Mouse (Mus musculus) neural tube, embryonic 11.5 days (tissue): ENCODE measurements around the gene Fez1. TPM values are rescaled to one million over a fixed set of nuclear protein-coding genes. Genes with fewer than 3 reads are reported as not detected.

Source experiments
- ATAC-seq: fragments of 200-750 bp; cut with Nextera tagmentation; 2 replicates; pipeline ENCODE4 v1.8.0; 2017; ENCODE audit warnings: moderate number of reproducible peaks, mild to moderate bottlenecking, moderate TSS enrichment, moderate library complexity; ENCODE audit not compliant: insufficient read depth, low FRiP score, low TSS enrichment
- DNase-seq: peaks from one replicate; pipeline ENCODE4 v3.0.0-alpha.2; 2015; ENCODE audit warnings: low spot score
- H3K27ac ChIP-seq: fragments of 300-500 bp; sonication (generic); 2 replicates; pipeline ENCODE4 v1.5.1; 2014; ENCODE audit warnings: low read depth, mild to moderate bottlenecking, low read length
- H3K27me3 ChIP-seq: fragments of 300-500 bp; sonication (generic); 2 replicates; pipeline ENCODE4 v1.6.1; 2014; ENCODE audit warnings: mild to moderate bottlenecking, low read length, mixed read lengths; ENCODE audit not compliant: control insufficient read depth, insufficient read depth
- H3K36me3 ChIP-seq: fragments of 300-500 bp; sonication (generic); 2 replicates; pipeline ENCODE4 v1.6.1; 2014; ENCODE audit warnings: mild to moderate bottlenecking, low read length, moderate library complexity, mixed read lengths; ENCODE audit not compliant: control insufficient read depth, insufficient read depth
- H3K4me1 ChIP-seq: fragments of 300-500 bp; sonication (generic); 2 replicates; pipeline ENCODE4 v1.6.1; 2014; ENCODE audit warnings: low read length, mixed read lengths; ENCODE audit not compliant: control insufficient read depth, insufficient read depth
- H3K4me2 ChIP-seq: fragments of 300-500 bp; sonication (generic); 2 replicates; pipeline ENCODE4 v1.6.1; 2014; ENCODE audit warnings: low read depth, mild to moderate bottlenecking, moderate library complexity
- H3K4me3 ChIP-seq: fragments of 300-500 bp; sonication (generic); 2 replicates; pipeline ENCODE4 v1.5.1; 2014; ENCODE audit warnings: low read depth, low read length
- H3K9ac ChIP-seq: fragments of 300-500 bp; sonication (generic); 2 replicates; pipeline ENCODE4 v1.6.1; 2014; ENCODE audit warnings: mild to moderate bottlenecking, low read length
- H3K9me3 ChIP-seq: fragments of 300-500 bp; sonication (generic); 2 replicates; pipeline ENCODE4 v1.6.1; 2016; ENCODE audit warnings: low read length; ENCODE audit not compliant: control insufficient read depth
- WGBS: fragments of 180-500 bp; shearing (Covaris S2); extraction: QIAGEN DNeasy Blood & Tissue Kit; methylation state at CpG from one replicate; pipeline ENCODE4 v1.1.7; 2014; 5-methylcytosine and 5-hydroxymethylcytosine counted together
- polyA plus RNA-seq: library from polyadenylated mRNA; unstranded; fragments of >200 nt; fragmentation: Nextera tagmentation; extraction: Ambion mirVana; gene quantifications from 2 replicates; pipeline ENCODE4 v1.2.1, GENCODE M21; 2014

The Fez1 gene
- polyA plus RNA-seq, 1 experiment from 2014 or later, result 300 TPM

GRCm38 (mm10) chr9:36919472-36919871 lies 97.8 kb downstream of the Fez1 start:
- H3K4me2 ChIP-seq, result no peak overlapping the region
- no peak overlapping the region for H3K9ac ChIP-seq
- no peak overlapping the region for H3K27ac ChIP-seq
- no peak overlapping the region for H3K4me3 ChIP-seq
- H3K27me3 ChIP-seq, result no peaks in the 10 kb centered on the region
- no peaks in the 10 kb centered on the region for H3K36me3 ChIP-seq
- H3K9me3 ChIP-seq, result no peaks in the 10 kb centered on the region
- ATAC-seq (no peak), DNase-seq (no peak)
- WGBS, result 76% methylated on average over 4 of the region's 4 CpGs
- peaks cover 5% of the 10 kb centered on the region; the same call in 1 of the 2 replicates for H3K4me1 ChIP-seq

- WGBS, result 61% methylated on average over 13 of the region's 13 CpGs
- ATAC-seq (0 out of 2 replicates have a peak, but pooled peaks have one; percentile 40), DNase-seq (peak; percentile 42)
- H3K4me3 ChIP-seq, result no peak overlapping the region
- no peaks in the 10 kb centered on the region for H3K9me3 ChIP-seq
- H3K4me1 ChIP-seq, result peaks cover 5% of the 10 kb centered on the region; the same call in 1 of the 2 replicates
- no peaks in the 10 kb centered on the region for H3K36me3 ChIP-seq
- H3K27ac ChIP-seq, result no peak overlapping the region
- no peak overlapping the region for H3K4me2 ChIP-seq
- no peaks in the 10 kb centered on the region for H3K27me3 ChIP-seq
- no peak overlapping the region for H3K9ac ChIP-seq
Measured at GRCm38 (mm10) chr9:36921718-36922415, 100.2 kb downstream of the Fez1 start.

- H3K4me2 ChIP-seq, result no peak overlapping the region
- no peak for ATAC-seq
- 85% methylated on average over 5 of the region's 5 CpGs for WGBS
- DNase-seq, result no peak
- no peaks in the 10 kb centered on the region for H3K27me3 ChIP-seq
- H3K27ac ChIP-seq, result no peak overlapping the region
- H3K36me3 ChIP-seq, result no peaks in the 10 kb centered on the region
- H3K4me1 ChIP-seq, result 0 out of 2 replicates have a peak, but pooled peaks cover 2% of the 10 kb centered on the region
- no peak overlapping the region for H3K9ac ChIP-seq
- H3K9me3 ChIP-seq, result no peaks in the 10 kb centered on the region
- no peak overlapping the region for H3K4me3 ChIP-seq
Measured at GRCm38 (mm10) chr9:36923753-36924152, 102.1 kb downstream of the Fez1 start.

Other genes with a start within 250 kb of the Fez1 start
- not detected in 2 replicates for gene Gm17689, start 239.2 kb upstream of the Fez1 start, polyA plus RNA-seq
- not detected in 2 replicates for gene A630095E13Rik, start 178.5 kb upstream of the Fez1 start, polyA plus RNA-seq
- gene Acrv1, start 128.6 kb upstream of the Fez1 start, polyA plus RNA-seq, result not detected in 2 replicates
- gene Chek1, start 94.8 kb upstream of the Fez1 start, polyA plus RNA-seq, result 45.1 and 48.0 TPM in 2 replicates
- gene Stt3a, start 54.2 kb upstream of the Fez1 start, polyA plus RNA-seq, result 164 and 179 TPM in 2 replicates
- gene Ei24, start 24.5 kb upstream of the Fez1 start, polyA plus RNA-seq, result 64.2 and 68.5 TPM in 2 replicates